Mouse (Mus musculus): ENCODE measurements around the gene Slain1.

Slain1 gene

DNA sequence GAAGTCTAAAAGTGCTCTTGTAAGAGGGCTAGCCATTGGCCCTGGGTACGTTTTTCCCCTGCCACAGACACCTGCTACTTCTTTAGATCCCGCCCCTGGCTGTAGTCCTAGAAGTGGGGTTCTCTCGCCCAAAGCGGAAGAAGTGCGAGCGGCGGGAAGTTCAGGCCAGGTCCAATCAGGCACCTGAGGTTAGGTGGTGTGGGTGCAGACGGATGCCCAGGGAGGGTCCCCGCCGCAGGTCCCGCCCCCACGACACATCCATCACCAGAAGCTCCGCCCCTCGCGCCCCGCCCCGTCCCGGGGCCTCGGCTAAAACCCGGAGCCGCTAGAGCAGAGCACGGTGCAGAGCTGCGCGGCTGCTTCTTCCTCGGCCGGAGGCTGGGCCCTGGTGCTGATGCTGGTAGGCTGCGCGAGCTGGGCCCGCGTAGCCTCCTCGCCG lies at the start of gene Slain1:
Slain1 (plus strand) TSS at position 333 of the 439 bp plus-strand sequence.
- in situ Hi-C loops (cut with MboI; ENCODE audit: low pct_unique_long_range_greater_than_20kb in 1 of 2, low sequenced_read_pairs in 2 of 2, unreplicated experiment in 1 of 2), result no loop called here

DNA sequence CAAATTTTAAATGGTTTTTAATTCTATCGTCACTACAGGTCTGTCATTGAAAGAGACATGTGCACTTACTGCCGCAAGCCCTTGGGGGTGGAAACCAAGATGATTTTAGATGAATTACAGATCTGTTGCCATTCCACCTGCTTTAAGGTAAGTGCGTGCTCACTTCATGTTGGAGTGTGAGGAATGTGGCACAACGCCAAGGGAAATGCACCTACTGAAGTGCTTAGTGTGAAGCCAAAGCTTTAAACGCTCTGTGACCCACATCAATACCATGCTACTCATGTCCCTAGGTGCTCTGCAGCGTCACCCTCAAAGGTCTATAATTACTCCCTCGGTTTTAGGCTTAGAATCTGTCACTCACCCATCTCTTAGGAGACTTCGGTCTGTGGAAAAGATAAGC lies 42.0 kb upstream of the Slain1 start:
- in situ Hi-C loops (cut with MboI; ENCODE audit: low pct_unique_long_range_greater_than_20kb in 1 of 2, low sequenced_read_pairs in 2 of 2, unreplicated experiment in 1 of 2), result no loop called here

DNA sequence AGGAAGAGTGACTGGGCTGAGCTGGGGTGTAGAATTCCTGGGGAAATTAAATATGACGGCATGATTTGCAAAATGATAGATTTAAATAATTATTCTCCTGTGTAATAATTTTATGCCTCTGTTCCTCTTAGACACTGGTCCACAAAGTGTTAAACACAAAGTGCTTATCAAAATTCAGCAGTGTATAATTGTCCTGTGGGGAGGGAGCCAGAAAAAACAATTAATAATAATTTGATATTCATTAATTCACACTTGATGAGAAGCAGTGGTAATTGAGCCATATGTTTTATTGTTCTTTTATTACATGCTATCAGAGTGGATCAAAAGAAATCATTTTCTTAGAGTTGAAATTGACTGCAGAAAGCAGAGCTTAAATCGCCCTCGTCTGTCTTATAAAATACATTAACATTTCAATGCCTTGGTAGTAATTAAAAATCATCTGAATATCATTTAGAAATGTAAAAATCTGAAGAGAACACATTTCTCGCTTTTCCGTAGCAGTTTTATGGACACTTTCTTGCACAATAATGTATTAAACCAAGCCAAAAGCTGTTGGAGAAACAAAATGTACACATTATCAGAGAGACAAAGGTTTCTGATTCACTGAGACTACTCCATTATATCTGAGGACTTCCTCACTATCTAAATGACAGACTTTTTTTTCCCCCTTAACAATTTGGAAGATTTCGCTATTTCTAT lies 36.3 kb upstream of the Slain1 start:
- in situ Hi-C loops (cut with MboI; ENCODE audit: low pct_unique_long_range_greater_than_20kb in 1 of 2, low sequenced_read_pairs in 2 of 2, unreplicated experiment in 1 of 2), result no loop called here

DNA sequence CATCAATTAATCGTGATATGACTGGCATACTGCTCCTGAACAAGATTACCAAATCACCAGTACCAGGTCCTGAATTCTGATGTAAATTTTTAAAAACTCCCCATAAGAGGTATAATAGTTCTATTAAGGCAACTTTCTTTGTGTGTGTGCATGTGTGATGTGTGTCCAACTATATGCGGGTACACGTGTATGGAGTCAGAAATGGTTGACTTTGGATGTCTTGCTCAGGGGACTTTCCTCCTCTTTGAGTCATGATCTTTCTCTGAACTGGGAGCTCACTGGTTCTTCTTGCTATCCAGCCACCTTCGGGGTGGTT lies 35.8 kb upstream of the Slain1 start:
- in situ Hi-C loops (cut with MboI; ENCODE audit: low pct_unique_long_range_greater_than_20kb in 1 of 2, low sequenced_read_pairs in 2 of 2, unreplicated experiment in 1 of 2), result no loop called here

DNA sequence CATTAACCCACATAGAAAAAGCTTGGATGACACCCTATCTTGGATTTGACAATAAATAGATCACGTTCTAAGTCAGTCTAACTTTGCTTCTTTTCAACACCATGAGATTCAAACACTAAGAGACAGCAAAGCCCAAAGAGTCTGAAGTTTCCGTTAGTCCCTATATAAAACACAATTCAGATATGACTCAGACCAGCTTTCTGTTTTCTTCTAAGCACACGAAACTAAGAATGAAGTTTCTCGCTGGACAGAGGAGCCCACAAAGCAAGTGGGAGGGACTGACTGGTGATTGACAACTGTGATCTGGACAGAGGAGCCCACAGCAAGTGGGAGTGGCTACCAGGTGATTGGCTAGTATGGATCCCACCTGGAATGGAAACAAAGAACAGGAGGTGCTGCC lies 30.3 kb upstream of the Slain1 start:
- in situ Hi-C loops (cut with MboI; ENCODE audit: low pct_unique_long_range_greater_than_20kb in 1 of 2, low sequenced_read_pairs in 2 of 2, unreplicated experiment in 1 of 2), result no loop called here

DNA sequence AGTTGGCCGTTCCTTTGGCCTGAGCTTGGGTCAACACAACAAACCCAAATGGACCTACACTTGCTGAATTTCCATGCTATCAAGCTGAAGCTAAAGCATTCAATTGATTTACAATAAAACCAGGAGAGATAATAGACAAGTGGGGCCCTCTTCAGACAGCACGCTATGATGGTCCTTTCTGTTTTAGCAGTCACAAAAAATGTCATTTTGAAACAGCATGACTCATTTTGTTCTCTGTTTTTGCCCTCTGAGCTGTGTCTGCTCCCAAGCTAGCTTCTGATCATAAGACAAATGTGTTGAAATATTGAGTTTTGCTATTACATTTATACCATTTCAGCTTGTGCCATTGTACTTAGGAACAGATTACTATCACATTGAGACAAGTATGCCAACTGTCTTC lies 28.8 kb upstream of the Slain1 start:
- in situ Hi-C loops (cut with MboI; ENCODE audit: low pct_unique_long_range_greater_than_20kb in 1 of 2, low sequenced_read_pairs in 2 of 2, unreplicated experiment in 1 of 2), result no loop called here

DNA sequence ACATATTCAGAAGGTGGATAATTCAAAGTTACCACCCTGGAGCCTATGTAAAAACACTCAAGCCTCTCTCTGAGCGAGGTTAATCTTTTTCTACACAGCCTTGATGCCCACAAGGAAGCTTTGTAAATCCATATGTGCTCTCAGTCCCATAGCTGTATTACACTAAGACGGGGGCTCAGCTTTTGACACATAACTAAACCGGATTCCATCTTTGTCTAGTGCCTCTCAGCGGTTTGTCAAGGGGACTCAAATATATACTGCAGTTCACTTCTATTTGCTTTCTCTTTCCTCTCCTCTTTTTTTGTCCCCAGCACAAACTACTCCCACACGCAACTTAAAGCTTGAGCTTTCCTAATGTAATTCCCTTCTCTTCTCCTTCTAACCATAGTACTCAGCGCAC lies 23.9 kb upstream of the Slain1 start:
- in situ Hi-C loops (cut with MboI; ENCODE audit: low pct_unique_long_range_greater_than_20kb in 1 of 2, low sequenced_read_pairs in 2 of 2, unreplicated experiment in 1 of 2), result no loop called here

DNA sequence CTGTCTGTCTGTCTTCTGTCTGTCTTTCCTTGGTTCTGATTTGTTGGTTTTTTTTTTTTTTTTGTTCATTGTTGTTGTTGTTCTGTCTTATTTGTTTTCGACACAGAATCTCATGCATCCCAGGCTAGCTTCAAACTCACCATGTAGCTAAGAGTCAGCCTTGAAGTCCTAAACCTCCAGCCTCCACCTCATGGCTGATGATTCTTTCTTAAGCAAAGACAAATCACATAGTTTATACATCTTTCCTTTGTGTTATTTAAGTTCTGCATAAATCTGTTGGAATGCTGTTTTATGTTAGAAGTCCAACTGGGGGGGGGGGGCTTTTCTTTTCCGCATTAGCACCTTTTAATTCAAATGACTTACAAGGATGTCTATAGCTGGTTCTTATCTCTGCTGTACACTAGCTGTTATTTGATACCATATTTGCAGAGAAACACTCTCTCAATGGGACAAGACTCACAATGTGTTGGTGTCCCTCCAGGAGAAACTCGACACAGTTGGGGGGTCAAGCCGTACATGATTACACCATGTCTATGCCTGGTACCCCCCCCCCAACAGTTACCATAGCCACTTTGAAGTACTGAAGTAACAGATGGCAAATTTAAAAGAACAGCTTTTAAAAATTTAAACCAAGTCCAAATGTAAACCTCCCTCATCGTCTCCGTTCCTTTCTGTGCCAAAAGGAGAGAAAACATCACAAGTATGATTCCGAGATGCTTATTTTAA lies 20.2 kb upstream of the Slain1 start:
- in situ Hi-C loops (cut with MboI; ENCODE audit: low pct_unique_long_range_greater_than_20kb in 1 of 2, low sequenced_read_pairs in 2 of 2, unreplicated experiment in 1 of 2), result no loop called here

DNA sequence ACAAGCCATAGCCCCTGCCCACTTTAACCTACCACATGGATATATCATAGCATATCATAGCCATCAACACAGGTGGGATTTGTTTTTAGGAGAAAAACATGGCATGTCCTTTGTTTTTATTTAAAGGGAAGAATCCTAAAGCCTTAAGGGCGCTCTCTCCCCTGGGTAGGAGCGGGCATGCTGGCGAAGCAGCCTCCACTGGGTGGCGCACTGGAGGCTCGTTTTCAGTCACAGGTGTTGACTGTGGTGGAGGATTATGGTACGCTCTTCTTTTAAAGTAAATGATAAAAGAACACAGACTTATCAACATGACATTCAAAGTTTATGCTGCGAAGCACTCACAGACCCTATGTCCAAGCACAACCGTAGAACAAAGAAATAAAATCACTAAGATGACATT lies 19.5 kb upstream of the Slain1 start:
- in situ Hi-C loops (cut with MboI; ENCODE audit: low pct_unique_long_range_greater_than_20kb in 1 of 2, low sequenced_read_pairs in 2 of 2, unreplicated experiment in 1 of 2), result no loop called here

DNA sequence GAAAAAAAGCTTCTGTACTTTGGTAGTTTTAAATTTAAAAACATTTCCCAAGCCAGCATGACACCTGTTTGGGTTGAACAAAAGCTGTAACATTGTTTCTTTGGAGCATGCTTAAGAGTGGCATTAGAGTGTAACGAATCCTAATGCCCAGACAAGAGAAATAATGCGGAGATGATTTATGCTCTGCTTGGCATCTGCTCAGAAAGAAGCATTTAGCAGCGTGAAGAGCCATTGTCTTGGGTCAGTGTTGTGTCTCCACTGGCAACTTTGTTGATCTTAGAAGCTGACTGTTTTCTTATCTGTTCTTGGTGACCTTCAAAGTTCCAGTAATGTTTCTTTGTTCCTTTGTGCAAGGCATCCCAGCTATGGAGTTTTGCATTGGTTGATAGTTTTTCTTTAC lies 6.1 kb upstream of the Slain1 start:
- in situ Hi-C loops (cut with MboI; ENCODE audit: low pct_unique_long_range_greater_than_20kb in 1 of 2, low sequenced_read_pairs in 2 of 2, unreplicated experiment in 1 of 2), result no loop called here

DNA sequence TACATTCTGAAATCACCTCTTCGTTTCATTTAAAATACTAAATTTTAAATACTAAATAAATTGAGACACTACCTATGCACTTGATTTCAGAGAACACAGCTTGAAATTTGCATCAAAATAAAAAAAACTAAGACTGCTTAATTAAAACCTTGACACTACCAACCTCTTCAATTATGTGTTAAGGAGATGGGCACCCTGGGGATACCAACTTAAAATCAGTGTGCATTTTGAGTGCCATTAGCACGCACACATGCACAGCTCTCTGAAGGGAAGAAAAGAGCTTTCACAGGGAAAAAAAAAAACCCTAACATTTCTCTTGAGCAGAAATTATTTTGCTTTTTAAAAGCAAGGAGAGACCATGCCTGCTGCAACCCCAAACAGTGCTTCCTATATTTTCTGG lies 2.0 kb upstream of the Slain1 start:
- in situ Hi-C loops (cut with MboI; ENCODE audit: low pct_unique_long_range_greater_than_20kb in 1 of 2, low sequenced_read_pairs in 2 of 2, unreplicated experiment in 1 of 2), result no loop called here

DNA sequence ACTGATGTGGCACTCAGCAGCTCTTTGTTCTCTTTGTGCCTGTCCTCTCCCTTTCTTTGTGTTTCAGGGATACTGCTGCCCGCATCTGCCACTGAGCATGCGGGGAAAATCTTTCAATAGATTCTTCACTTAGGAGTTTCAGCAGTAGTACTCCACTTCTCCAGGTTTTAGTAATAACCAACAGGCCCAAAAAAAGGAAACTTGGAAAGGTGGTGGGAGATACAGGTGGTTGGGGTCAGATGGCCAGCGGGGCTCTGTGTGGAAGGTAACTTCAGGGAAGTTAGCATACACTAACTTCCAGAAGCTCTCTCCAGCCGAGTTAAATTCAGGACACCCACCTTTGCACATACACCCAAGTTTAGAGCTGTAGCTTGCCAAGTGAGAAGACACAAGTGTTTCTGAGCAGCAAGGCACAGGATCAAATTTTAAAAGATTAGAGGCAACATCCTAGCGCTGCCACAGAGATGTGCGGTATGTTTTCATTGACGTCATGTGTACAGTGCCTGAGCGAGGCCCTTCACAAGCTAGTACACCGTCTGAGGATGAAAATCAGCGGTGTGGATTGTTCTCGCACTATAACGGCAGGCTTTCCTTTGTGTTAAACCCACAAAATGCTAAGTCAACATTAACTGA lies 1.3 kb upstream of the Slain1 start:
- in situ Hi-C loops (cut with MboI; ENCODE audit: low pct_unique_long_range_greater_than_20kb in 1 of 2, low sequenced_read_pairs in 2 of 2, unreplicated experiment in 1 of 2), result no loop called here

DNA sequence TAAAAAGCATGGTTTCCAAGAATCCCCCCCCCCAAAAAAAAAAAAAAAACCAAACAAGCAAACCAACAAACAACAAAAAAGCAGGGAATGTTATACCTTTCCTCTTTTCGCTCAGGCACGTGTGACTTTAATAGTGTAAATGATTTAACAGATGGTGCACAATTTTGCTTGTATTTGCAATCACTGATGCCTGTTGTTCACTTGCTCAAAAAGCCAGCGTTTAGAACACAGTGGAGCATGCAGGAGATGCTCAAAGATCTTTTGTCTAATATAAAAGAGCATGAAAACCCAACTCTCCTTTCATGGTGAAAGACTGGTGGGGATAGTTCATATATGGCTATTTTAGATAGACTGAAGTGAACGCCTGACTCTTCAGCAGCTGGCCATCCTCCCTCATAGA lies 726 bp upstream of the Slain1 start:
- in situ Hi-C loops (cut with MboI; ENCODE audit: low pct_unique_long_range_greater_than_20kb in 1 of 2, low sequenced_read_pairs in 2 of 2, unreplicated experiment in 1 of 2), result no loop called here

DNA sequence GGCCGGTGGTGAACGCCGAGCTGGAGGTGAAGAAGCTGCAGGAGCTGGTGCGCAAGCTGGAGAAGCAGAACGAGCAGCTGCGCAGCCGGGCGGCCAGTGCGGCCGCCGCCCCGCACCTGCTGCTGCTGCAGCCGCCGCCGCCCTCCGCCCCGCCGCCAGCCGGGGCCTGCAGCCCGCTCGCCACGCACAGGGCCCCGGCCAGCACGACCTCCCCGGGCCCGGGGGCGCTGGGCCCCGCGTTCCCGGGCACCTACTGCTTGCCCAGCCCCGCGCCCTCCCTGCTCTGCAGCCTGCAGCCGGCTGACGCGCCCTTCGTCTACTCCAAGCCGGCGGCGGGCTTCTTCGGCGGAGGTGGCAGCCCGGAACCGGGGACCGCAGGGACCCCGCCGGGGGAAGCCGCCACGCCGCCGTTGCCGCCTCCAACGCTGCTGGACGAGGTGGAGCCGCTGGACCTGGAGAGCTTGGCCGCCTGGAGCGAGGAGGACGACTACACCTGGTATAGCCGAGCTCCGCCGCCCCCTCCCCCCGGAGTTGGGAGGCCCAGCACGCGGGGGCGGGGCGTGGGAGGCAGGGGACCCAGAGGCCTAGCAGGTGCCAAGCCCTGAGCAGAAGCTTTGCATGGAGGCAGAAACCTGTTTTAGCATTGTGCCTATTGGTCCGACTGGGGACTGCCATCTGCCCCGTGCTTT lies 529 bp downstream of the Slain1 start:
- in situ Hi-C loops (cut with MboI; ENCODE audit: low pct_unique_long_range_greater_than_20kb in 1 of 2, low sequenced_read_pairs in 2 of 2, unreplicated experiment in 1 of 2), result no loop called here

DNA sequence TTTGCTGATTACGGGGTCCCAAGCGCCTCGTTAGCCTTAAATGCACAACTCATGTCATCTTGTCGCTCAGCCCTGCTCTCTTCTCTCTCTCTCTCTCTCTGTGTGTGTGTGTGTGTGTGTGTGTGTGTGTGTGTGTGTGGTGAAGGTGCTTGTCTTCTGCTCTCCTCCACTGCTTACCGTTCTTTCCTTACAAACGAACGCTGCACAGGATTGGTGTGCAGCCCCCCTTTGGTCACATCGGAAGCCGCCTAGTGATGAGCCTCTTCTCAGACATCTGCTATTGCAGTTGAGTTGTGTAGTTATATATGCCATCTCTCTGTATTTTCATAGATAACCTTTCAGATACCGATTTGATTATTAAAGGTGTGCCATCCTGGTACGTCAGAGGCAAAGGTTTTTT lies 1.1 kb downstream of the Slain1 start:
- in situ Hi-C loops (cut with MboI; ENCODE audit: low pct_unique_long_range_greater_than_20kb in 1 of 2, low sequenced_read_pairs in 2 of 2, unreplicated experiment in 1 of 2), result no loop called here

DNA sequence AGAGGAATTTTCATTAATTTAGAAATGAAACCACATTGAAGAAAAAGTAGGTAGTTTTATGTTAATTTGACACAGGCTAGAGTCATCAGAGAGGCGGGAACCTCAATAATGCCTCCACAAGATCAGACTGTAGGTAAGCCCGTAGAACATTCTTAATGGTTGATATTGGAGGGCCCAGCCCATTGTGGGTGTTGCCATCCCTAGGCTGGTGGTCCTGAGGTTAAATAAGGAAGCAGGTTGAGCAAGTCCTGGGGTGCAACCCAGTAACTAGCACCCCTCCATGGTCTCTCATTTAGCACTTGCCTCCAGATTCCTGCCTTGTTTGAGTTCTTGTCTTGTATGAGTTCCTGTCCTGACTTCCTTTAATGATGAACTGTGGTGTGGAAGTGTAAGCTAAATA lies 1.5 kb downstream of the Slain1 start:
- in situ Hi-C loops (cut with MboI; ENCODE audit: low pct_unique_long_range_greater_than_20kb in 1 of 2, low sequenced_read_pairs in 2 of 2, unreplicated experiment in 1 of 2), result no loop called here

DNA sequence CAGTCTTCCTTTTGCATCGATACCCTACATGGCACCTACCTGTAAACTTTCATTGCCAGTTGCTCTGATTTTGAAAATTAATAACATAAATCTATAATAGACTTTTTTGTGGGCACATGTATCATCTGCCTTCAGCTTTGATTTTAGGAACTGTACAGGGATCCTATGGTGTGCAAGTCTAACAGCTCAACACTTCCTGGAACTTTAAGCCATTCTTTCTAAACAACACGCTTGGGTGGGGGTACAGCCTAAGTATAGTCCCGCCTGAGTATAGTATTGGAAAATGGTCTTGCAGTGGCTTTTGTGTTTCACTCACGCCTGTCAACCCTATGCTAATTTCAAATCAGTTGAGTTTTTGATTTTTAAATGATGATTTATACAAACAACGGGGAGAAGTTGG lies 2.5 kb downstream of the Slain1 start:
- in situ Hi-C loops (cut with MboI; ENCODE audit: low pct_unique_long_range_greater_than_20kb in 1 of 2, low sequenced_read_pairs in 2 of 2, unreplicated experiment in 1 of 2), result no loop called here

DNA sequence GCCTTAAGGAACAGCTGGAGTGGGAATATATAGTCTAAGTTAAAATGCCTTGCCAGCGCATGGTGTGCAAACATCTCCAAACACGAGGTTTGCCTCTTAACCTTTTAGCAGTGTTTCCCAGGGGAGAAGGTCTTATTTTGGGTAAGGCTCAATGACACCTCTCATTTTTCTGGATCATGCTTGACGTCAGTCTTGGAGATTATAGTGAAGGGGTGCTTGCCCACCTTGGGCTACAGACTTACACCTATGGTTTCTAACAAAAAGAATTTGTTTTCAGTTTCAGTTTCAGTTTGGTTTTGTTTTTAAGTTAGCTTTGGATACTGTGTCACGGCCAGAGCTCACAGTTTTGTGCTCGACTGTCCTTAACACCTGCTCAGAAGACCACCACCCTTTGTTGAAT lies 3.8 kb downstream of the Slain1 start:
- in situ Hi-C loops (cut with MboI; ENCODE audit: low pct_unique_long_range_greater_than_20kb in 1 of 2, low sequenced_read_pairs in 2 of 2, unreplicated experiment in 1 of 2), result no loop called here

DNA sequence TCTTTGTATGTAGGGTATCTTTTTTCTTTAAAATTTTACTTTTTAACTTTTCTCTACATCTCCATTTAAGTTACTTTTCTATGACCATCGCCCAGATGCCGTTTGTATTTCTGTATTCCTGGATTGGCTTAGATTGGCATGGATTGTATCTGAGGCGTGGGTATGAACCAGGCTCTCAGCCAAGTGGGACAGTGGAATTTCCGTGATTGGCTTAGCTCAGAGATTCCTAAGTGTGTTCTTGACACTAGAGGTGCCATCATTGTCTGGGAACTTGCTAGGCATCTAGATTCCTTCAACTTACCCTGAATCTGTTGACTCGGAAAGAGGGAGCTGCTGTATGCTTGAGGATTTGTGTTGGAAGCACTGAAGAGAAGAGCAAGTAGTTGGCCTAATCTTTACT lies 5.4 kb downstream of the Slain1 start:
- in situ Hi-C loops (cut with MboI; ENCODE audit: low pct_unique_long_range_greater_than_20kb in 1 of 2, low sequenced_read_pairs in 2 of 2, unreplicated experiment in 1 of 2), result no loop called here
